Mouse (Mus musculus) heart, embryonic 12.5 days (tissue): Measurements from ENCODE around the gene Bend7. TPM values are rescaled to one million over a fixed set of nuclear protein-coding genes. Genes with fewer than 3 reads are reported as not detected.

Experiments used
- ATAC-seq: fragments of 200-750 bp; cut with Nextera tagmentation; 2 replicates; pipeline ENCODE4 v1.8.0; 2017; ENCODE audit warnings: moderate TSS enrichment, moderate library complexity; ENCODE audit not compliant: insufficient number of reproducible peaks, low FRiP score
- H3K27ac ChIP-seq: fragments of 300-500 bp; sonication (generic); 2 replicates; pipeline ENCODE4 v1.5.1; 2016; ENCODE audit warnings: mild to moderate bottlenecking, moderate library complexity; ENCODE audit not compliant: poor library complexity, severe bottlenecking
- H3K27me3 ChIP-seq: fragments of 300-500 bp; sonication (generic); replicated peaks from 2 replicates; pipeline ENCODE4 v1.6.1; 2016; ENCODE audit warnings: mild to moderate bottlenecking, moderate library complexity
- H3K36me3 ChIP-seq: fragments of 300-500 bp; sonication (generic); 2 replicates; pipeline ENCODE4 v1.6.1; 2016; ENCODE audit warnings: mild to moderate bottlenecking, moderate library complexity
- H3K4me1 ChIP-seq: fragments of 300-500 bp; sonication (generic); replicated peaks from 2 replicates; pipeline ENCODE4 v1.6.1; 2016; ENCODE audit warnings: mild to moderate bottlenecking
- H3K4me2 ChIP-seq: fragments of 300-500 bp; sonication (generic); 2 replicates; pipeline ENCODE4 v1.6.1; 2016; ENCODE audit warnings: mild to moderate bottlenecking, moderate library complexity
- H3K4me3 ChIP-seq: fragments of 300-500 bp; sonication (generic); 2 replicates; pipeline ENCODE4 v1.5.1; 2016; ENCODE audit warnings: mild to moderate bottlenecking
- H3K9ac ChIP-seq: fragments of 300-500 bp; sonication (generic); 2 replicates; pipeline ENCODE4 v1.6.1; 2016; ENCODE audit warnings: mild to moderate bottlenecking, moderate library complexity
- H3K9me3 ChIP-seq: fragments of 300-500 bp; sonication (generic); replicated peaks from 2 replicates; pipeline ENCODE4 v1.6.1; 2016; ENCODE audit warnings: mild to moderate bottlenecking, moderate library complexity
- WGBS: fragments of 180-500 bp; shearing (Covaris S2); methylation state at CpG from one replicate; pipeline ENCODE4 v1.1.7; 2016; 5-methylcytosine and 5-hydroxymethylcytosine counted together
- polyA plus RNA-seq: library from polyadenylated mRNA; unstranded; fragments of >200 nt; fragmentation: Nextera tagmentation; extraction: Ambion mirVana; gene quantifications from 2 replicates; pipeline ENCODE4 v1.2.1, GENCODE M21; 2016

Bend7 gene
- polyA plus RNA-seq, 1 experiment from 2014 or later, result 1.9 TPM

DNA sequence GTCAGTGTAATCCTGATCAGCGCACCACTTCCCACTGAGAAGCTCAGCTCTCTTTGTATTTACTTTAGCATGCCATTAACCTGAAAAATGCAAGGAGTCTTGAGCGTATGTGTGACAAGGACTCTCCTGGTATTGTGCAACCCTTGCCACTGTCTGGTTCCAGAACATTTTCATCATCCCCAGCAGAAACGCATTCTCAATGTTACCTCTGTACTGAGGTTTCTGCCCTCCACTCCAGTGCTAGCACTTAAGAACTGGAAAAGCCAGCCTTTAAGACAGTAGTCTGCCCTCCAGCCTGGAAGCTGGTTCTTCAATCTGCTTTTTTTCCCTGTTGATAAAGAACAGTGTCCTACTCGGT is 19.1 kb downstream of the Bend7 start:
- 70% methylated on average over 4 of the region's 4 CpGs for WGBS
- Histone ChIP-seq H3K9me3 (no peaks in the 10 kb centered on the region), H3K27me3 (no peaks in the 10 kb centered on the region), H3K27ac (no peak overlapping the region), H3K9ac (no peak overlapping the region), H3K4me1 (peaks cover 9% of the 10 kb centered on the region), H3K4me3 (no peak overlapping the region), H3K4me2 (no peak overlapping the region), H3K36me3 (no peaks in the 10 kb centered on the region)
- ATAC-seq, result no peak

DNA sequence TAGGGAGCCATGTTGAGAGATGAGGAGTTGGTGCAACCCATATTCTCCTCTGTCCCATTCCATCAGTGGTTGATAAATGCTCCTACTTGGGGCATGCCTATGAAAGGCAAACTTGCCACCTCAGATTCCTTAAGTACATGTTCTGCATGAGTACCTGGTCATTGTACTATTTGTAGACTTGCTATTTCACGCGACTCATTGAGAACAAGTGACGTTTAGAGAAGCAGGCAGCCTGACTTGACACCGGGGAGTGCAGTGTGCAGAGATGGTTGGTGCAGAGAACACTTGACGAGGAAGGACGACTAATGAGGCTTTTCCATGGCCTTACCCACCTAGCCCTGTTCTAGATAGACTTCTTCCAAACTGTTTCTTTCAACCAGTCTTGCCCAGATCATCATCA is 34.3 kb downstream of the Bend7 start:
- Histone ChIP-seq H3K4me3 (no peak overlapping the region), H3K36me3 (no peaks in the 10 kb centered on the region), H3K27me3 (no peaks in the 10 kb centered on the region), H3K4me2 (no peak overlapping the region), H3K4me1 (no peaks in the 10 kb centered on the region), H3K27ac (no peak overlapping the region), H3K9ac (no peak overlapping the region), H3K9me3 (no peaks in the 10 kb centered on the region)
- ATAC-seq, result no peak
- WGBS, result 76% methylated on average over 6 of the region's 6 CpGs

DNA sequence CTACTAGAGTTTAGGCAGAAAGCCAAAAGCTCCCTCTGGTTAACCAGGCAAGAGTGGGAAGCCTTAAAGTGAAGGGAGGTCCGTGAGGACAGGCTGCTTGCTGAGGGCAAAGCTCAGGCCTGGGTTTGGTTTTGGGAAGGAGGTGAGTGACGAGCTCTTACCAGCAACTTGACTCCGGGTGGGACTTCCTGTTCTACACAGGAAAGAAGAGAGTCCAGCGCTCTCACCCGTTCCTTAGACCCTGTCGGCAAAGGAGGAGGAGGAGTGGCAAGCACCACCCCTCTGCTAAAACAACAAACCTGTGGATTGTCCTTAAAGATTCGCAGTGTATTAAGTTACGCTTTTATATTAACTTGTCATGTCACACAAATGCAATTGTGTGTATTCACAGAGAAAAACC is 38.1 kb downstream of the Bend7 start:
- Histone ChIP-seq H3K4me2 (no peak overlapping the region), H3K9ac (no peak overlapping the region), H3K36me3 (no peaks in the 10 kb centered on the region), H3K27ac (no peak overlapping the region), H3K4me3 (no peak overlapping the region), H3K9me3 (no peaks in the 10 kb centered on the region), H3K27me3 (no peaks in the 10 kb centered on the region), H3K4me1 (no peaks in the 10 kb centered on the region)
- WGBS, result 66% methylated on average over 8 of the region's 8 CpGs
- no peak for ATAC-seq

DNA sequence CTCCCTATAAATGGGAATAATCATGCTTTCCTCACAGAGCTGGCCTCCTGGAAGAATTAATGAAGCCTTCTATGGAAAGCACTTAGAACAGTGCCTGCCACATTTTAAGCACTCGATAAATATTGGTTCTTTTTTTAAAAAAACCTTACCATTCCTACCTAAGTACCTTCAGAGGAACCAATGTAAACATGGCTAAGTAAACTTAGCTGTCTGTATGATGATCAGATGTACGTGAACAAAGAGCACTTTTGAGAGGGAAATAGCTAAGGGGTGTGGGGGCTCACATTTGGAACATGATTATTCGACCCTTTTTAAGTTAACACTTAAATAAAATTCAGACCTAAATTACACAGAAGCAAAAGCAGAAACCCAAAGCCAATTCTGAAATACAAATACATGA is 39.6 kb downstream of the Bend7 start:
- ATAC-seq, result no peak

DNA sequence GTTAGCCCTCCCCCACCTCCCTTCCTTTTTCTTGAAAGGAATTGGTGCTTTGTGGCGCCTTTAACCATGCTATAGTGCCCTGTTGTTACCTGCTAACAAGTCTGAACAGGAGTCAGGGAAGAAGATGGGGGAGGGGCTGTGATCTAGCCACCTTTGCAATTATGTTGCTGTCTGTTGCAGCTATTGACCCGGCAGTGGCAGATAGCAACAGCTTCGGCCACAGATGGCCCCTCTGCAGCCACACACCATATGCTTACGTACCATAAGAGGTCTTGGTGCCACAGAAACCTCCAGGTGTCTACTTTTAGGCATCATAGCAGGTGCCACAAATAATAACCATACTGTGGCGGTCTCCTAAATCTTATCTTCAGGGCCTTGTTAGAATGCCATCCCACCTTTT is 43.1 kb downstream of the Bend7 start:
- no peak for ATAC-seq
- WGBS, result 67% methylated on average over 5 of the region's 5 CpGs
- Histone ChIP-seq H3K36me3 (no peaks in the 10 kb centered on the region), H3K4me3 (no peak overlapping the region), H3K9me3 (no peaks in the 10 kb centered on the region), H3K4me2 (no peak overlapping the region), H3K4me1 (no peaks in the 10 kb centered on the region), H3K27ac (no peak overlapping the region), H3K9ac (no peak overlapping the region), H3K27me3 (no peaks in the 10 kb centered on the region)

More for the DNA sequence above, 39.6 kb downstream of the Bend7 start:
- Histone ChIP-seq H3K27me3 (no peaks in the 10 kb centered on the region), H3K27ac (no peak overlapping the region), H3K4me1 (no peaks in the 10 kb centered on the region), H3K9ac (no peak overlapping the region), H3K4me2 (no peak overlapping the region), H3K36me3 (no peaks in the 10 kb centered on the region), H3K4me3 (no peak overlapping the region), H3K9me3 (no peaks in the 10 kb centered on the region)
- WGBS, result 79% methylated on average over 3 of the region's 3 CpGs

DNA sequence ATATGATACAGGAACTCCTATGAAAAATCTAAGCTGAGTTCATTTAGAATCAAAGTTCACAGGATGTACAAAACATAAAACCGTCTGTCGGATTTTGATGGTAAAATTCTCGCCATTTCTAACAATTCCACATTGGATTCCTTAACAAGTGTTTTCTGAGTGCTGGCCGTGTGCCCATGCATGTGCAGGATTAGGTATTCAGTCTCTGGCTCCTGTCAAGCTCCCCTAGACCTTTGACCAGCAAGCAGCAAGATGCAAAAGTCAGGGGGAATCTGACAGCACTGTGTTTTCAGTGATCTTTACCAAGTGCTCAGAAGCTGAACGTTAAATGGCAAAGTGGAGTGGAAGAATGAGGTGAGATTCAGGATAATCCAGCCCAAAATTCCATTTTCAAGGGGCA is 44.3 kb downstream of the Bend7 start:
- WGBS, result 68% methylated on average over 5 of the region's 5 CpGs
- ATAC-seq, result no peak

DNA sequence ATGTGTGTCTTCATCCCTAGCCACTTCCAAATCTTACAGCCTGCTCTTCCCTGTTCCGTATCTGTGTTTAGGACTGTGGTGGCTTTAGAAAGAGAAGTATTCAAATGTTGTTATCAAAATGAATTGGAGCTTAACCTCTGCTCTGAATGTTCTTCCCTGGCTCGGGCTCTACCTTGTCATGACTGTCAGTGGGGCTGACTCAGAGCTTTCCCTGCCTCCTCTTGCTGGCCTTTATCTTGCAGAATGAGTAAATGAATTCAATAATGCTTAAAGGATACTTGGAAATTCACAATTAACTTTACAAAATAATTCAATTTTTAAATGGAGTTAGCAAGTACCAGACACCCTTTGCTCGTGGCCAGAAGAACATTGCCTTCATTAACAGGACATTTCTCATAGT is 46.4 kb downstream of the Bend7 start:
- WGBS, result 75% methylated on average over 3 of the region's 3 CpGs
- no peak for ATAC-seq

More for the DNA sequence above, 44.3 kb downstream of the Bend7 start:
- Histone ChIP-seq H3K4me2 (no peak overlapping the region), H3K36me3 (no peaks in the 10 kb centered on the region), H3K27ac (no peak overlapping the region), H3K27me3 (no peaks in the 10 kb centered on the region), H3K4me3 (no peak overlapping the region), H3K4me1 (no peaks in the 10 kb centered on the region), H3K9ac (no peak overlapping the region), H3K9me3 (no peaks in the 10 kb centered on the region)

DNA sequence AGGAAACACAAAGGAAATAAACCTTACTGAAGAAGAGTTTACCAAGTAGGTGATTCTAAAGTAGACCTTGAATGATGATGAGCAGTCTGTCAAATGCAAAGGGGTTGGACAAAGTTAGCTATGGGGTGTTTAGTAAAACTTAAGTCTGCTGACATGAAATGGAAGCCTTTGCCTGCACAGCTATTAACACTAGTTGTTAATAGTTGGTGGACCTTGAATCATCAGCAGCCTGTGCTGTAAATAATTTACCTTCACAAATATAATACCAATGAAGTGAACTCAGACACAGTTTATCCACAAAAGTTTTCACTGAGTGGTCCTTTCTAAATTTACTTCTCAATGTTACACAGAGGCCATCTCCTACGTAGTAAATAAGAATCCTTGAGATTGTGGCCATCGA is 52.7 kb downstream of the Bend7 start:
- Histone ChIP-seq H3K27me3 (no peaks in the 10 kb centered on the region), H3K27ac (no peak overlapping the region), H3K36me3 (no peaks in the 10 kb centered on the region), H3K4me2 (no peak overlapping the region), H3K4me1 (no peaks in the 10 kb centered on the region), H3K9ac (no peak overlapping the region), H3K4me3 (no peak overlapping the region), H3K9me3 (no peaks in the 10 kb centered on the region)
- 76% methylated on average over 2 of the region's 2 CpGs for WGBS
- ATAC-seq, result no peak

More for the DNA sequence above, 46.4 kb downstream of the Bend7 start:
- Histone ChIP-seq H3K9me3 (no peaks in the 10 kb centered on the region), H3K4me3 (no peak overlapping the region), H3K4me1 (no peaks in the 10 kb centered on the region), H3K36me3 (no peaks in the 10 kb centered on the region), H3K27me3 (no peaks in the 10 kb centered on the region), H3K27ac (no peak overlapping the region), H3K9ac (no peak overlapping the region), H3K4me2 (no peak overlapping the region)

DNA sequence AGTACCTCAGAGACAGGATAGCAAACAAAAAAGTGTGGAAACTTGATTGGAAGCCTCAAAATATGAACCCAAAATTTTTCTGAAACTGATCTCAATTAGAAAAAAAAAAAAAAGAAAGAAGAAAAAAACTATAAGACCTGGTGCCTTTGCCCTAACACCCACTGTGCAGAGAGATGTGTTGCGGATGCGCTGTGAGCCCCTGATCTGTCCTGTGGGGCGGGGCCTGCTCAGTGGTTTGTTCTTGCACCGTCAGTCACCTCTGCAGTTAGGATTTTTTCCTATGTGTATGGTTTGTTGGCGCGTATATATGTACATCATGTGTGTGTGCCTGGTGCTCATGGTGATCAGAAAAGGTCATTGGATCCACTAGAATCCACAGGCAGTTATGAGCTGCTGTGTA is 56.3 kb downstream of the Bend7 start:
- Histone ChIP-seq H3K4me2 (no peak overlapping the region), H3K27ac (no peak overlapping the region), H3K9ac (no peak overlapping the region), H3K36me3 (no peaks in the 10 kb centered on the region), H3K27me3 (no peaks in the 10 kb centered on the region), H3K4me3 (no peak overlapping the region), H3K9me3 (no peaks in the 10 kb centered on the region), H3K4me1 (0 out of 2 replicates have a peak, but pooled peaks cover 8% of the 10 kb centered on the region)
- 90% methylated on average over 6 of the region's 6 CpGs for WGBS
- no peak for ATAC-seq

DNA sequence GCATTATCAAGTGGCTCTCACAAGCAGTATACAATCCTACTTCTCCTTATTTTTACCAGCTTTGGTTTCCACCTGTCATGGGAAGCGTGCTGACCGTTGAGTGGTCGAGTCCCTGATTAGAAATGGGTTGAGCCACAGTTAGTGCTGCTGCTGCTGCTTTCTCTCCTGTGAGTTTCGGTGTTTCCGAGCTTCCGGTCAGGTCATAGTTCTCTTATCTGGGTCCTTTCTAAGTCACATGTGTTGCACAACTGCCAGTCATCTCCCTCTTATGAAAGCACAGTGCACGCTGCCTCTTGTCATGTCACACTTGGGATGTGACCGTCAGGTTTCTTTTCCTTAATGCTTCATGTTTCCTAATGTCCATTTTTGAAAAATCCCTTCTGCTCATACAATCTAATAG is 59.7 kb downstream of the Bend7 start:
- H3K27me3 ChIP-seq, result no peaks in the 10 kb centered on the region; the same call in 1 of the 2 replicates
- H3K27ac ChIP-seq, result no peak overlapping the region
- no peak overlapping the region for H3K4me3 ChIP-seq
- no peaks in the 10 kb centered on the region for H3K9me3 ChIP-seq
- H3K36me3 ChIP-seq, result no peaks in the 10 kb centered on the region
- no peak for ATAC-seq
- H3K4me2 ChIP-seq, result peak overlapping the region; percentile 27; the same call in 1 of the 2 replicates
- WGBS, result 37% methylated on average over 8 of the region's 8 CpGs
- peaks cover 8% of the 10 kb centered on the region; the same call in 1 of the 2 replicates for H3K4me1 ChIP-seq
- no peak overlapping the region for H3K9ac ChIP-seq

DNA sequence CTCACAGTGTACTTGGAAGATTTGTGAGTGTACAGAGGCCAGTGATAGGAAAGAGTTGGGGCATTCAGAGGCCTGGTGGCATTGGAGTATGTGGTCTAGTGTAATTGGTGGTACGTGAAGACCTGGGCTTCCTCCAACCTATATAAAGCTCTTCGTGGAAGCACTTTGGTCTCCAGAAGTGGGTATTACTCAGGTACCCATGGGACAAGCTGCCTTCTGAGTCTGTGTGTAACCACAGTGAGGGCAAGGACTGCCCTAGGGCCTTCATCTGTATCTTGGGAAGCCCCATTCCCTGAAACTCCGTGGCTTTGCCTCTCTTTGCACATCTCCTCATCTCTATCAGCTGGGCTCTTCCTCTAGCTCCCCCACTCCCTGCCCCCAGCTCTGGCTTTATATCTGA is 64.0 kb downstream of the Bend7 start:
- no peaks in the 10 kb centered on the region; the same call in 1 of the 2 replicates for H3K27me3 ChIP-seq
- no peak overlapping the region for H3K4me3 ChIP-seq
- H3K9me3 ChIP-seq, result no peaks in the 10 kb centered on the region
- no peaks in the 10 kb centered on the region for H3K36me3 ChIP-seq
- H3K4me1 ChIP-seq, result peaks cover 8% of the 10 kb centered on the region; the same call in 1 of the 2 replicates
- H3K4me2 ChIP-seq, result no peak overlapping the region
- no peak overlapping the region for H3K27ac ChIP-seq
- WGBS, result 80% methylated on average over 3 of the region's 3 CpGs
- no peak overlapping the region for H3K9ac ChIP-seq
- no peak for ATAC-seq

DNA sequence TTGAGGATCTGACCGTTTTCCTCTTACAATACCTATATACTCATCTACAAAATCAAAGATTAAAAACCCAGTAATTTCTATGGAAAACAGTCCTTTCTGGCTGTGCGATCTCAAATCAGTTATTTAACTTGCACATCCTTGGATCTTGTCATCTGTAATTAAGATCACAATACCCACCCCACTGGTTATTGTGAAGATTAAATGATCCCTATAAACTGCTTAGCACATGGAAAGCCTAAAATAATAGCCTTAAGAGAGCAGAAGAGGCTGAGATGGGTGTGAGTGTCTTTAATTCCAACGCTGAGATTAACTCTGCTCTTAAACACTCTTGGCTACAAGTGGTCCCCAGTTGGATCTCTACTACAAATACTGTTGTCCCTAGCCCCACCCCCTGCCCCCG is 64.8 kb downstream of the Bend7 start:
- Histone ChIP-seq H3K9ac (no peak overlapping the region), H3K4me1 (peaks cover 3% of the 10 kb centered on the region; the same call in 1 of the 2 replicates), H3K9me3 (no peaks in the 10 kb centered on the region), H3K27ac (no peak overlapping the region), H3K4me2 (no peak overlapping the region), H3K4me3 (no peak overlapping the region), H3K36me3 (no peaks in the 10 kb centered on the region), H3K27me3 (no peaks in the 10 kb centered on the region; the same call in 1 of the 2 replicates)
- WGBS, result 80% methylated on average over 4 of the region's 4 CpGs
- no peak for ATAC-seq
